Mouse (Mus musculus) heart, adult 2 months (tissue): ENCODE measurements around the gene Rfc2. TPM values are rescaled to one million over a fixed set of nuclear protein-coding genes. Genes with fewer than 3 reads are reported as not detected.

Experiments used
- DNase-seq, 2 experiments: peaks; one replicate each; pipeline ENCODE4 v3.0.0; 2021
- H3K27ac ChIP-seq: fragments of 200-600 bp; 2 replicates; pipeline ENCODE4 v1.8.1; 2022
- H3K27me3 ChIP-seq: fragments of 200-500 bp; 2 replicates; pipeline ENCODE4 v1.6.1; 2012; ENCODE audit warnings: mild to moderate bottlenecking, low read length, inconsistent platforms, mixed read lengths; ENCODE audit not compliant: control insufficient read depth, insufficient read depth
- H3K36me3 ChIP-seq: fragments of 200-500 bp; 2 replicates; pipeline ENCODE4 v1.6.1; 2012; ENCODE audit warnings: low read length, inconsistent platforms; ENCODE audit not compliant: control insufficient read depth, insufficient read depth
- H3K4me1 ChIP-seq: fragments of 200-500 bp; 2 replicates; pipeline ENCODE4 v1.6.1; 2011; ENCODE audit warnings: low read length; ENCODE audit not compliant: control insufficient read depth, insufficient read depth
- H3K4me3 ChIP-seq: fragments of 200-600 bp; 2 replicates; pipeline ENCODE4 v1.8.1; 2022
- H3K79me2 ChIP-seq: fragments of 200-500 bp; replicated peaks from 2 replicates; pipeline ENCODE4 v1.6.1; 2012; ENCODE audit warnings: mild to moderate bottlenecking, inconsistent platforms, low read length, moderate library complexity, mixed read lengths; ENCODE audit not compliant: control insufficient read depth, insufficient read depth
- H3K9ac ChIP-seq: fragments of 200-500 bp; 2 replicates; pipeline ENCODE4 v1.6.1; 2012; ENCODE audit warnings: low read depth, mild to moderate bottlenecking, control low read depth, inconsistent platforms, low read length, mixed read lengths
- CTCF ChIP-seq: fragments of 200-600 bp; IDR thresholded peaks from 2 replicates; pipeline ENCODE4 v1.8.1; 2022; ENCODE audit warnings: antibody characterized with exemption, mild to moderate bottlenecking, moderate library complexity
- EP300 ChIP-seq: fragments of 200-500 bp; IDR thresholded peaks from 2 replicates; pipeline ENCODE4 v1.6.1; 2011; ENCODE audit warnings: low read depth, low read length, control low read depth; ENCODE audit not compliant: insufficient read depth
- POLR2A ChIP-seq: fragments of 200-500 bp; IDR thresholded peaks from 2 replicates; pipeline ENCODE4 v1.6.1; 2011; ENCODE audit warnings: mild to moderate bottlenecking, low read depth, low read length, control low read depth; ENCODE audit not compliant: insufficient read depth
- WGBS: fragments of 180-500 bp; shearing (Covaris S2); methylation state at CpG from one replicate; pipeline ENCODE4 v1.1.7; 2018; 5-methylcytosine and 5-hydroxymethylcytosine counted together
- intact Hi-C: fragments of 180-260 bp; cut with DNase I; formaldehyde crosslinking; loops from one replicate; pipeline ENCODE4 v1.15.1; 2025
- polyA plus RNA-seq: library from polyadenylated mRNA; depleted of rRNA; stranded (reverse); fragments of >200 nt; gene quantifications from 2 replicates; pipeline ENCODE4 v1.2.3, GENCODE M21; 2012
- total RNA-seq, 2 experiments: library from RNA; stranded (reverse); gene quantifications; 2 replicates each; pipeline ENCODE4 v1.2.3; 2021

Rfc2 gene
- total and polyA plus RNA-seq, 3 experiments = 21.0 to 32.5 (median 24.6) TPM

GRCm38 (mm10) chr5:134614802-134615201 is 33.6 kb downstream of the Rfc2 start, which contains the start of gene Lat2:
Gene Lat2, minus strand, starts transcription at chr5:134615025.
- TF ChIP-seq CTCF = no peak
- TF ChIP-seq POLR2A = 0 out of 2 replicates have a peak, but pooled peaks have one; percentile 24
- Histone ChIP-seq H3K9ac (no peak within 1 kb of the TSS), H3K4me1 (peaks cover 2% of the 10 kb centered on the region; the same call in 1 of the 2 replicates), H3K36me3 (no peaks in the 10 kb centered on the region), H3K27me3 (no peaks in the 10 kb centered on the region), H3K4me3 (no peak within 1 kb of the TSS), H3K79me2 (no peaks in the 10 kb centered on the region), H3K27ac (no peak within 1 kb of the TSS)
- intact Hi-C loops = loop anchor here (5.0 to 10.0 kb wide), 2 partner anchors 87 to 290 kb away; partner anchors contain the start of gene Tmem270
- WGBS = 68% methylated on average over 7 of the region's 7 CpGs
- DNase-seq = peak in 1 of 2 experiments; percentile 36

DNA sequence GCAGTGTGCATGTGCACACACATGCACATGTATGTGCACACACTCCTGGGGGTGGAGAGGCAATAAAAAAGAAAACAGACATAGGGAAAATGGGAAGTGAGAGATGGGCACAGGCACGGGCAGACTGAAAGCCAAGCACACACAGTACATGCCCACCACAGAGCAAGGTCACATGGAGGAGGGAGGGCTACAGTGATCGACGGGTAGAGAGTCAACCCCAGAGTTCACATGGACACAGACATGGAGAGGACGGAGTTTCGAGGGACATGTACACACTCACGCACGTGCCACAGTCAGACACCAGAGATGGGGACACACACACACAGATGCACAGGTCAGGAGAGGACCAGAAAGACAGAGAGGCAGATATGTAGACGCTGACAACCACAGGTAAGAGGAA is 34.2 kb downstream of the Rfc2 start:
- H3K27ac ChIP-seq = no peak overlapping the region
- H3K9ac ChIP-seq = no peak overlapping the region
- intact Hi-C loops = loop anchor here (5.0 to 10.0 kb wide), 2 partner anchors 87 to 289 kb away; partner anchors contain the start of gene Tmem270
- no peak for TF ChIP-seq POLR2A
- H3K4me1 ChIP-seq = peaks cover 2% of the 10 kb centered on the region; the same call in 1 of the 2 replicates
- DNase-seq = no peak
- no peaks in the 10 kb centered on the region for H3K36me3 ChIP-seq
- H3K27me3 ChIP-seq = no peaks in the 10 kb centered on the region
- no peak overlapping the region for H3K4me3 ChIP-seq
- WGBS = 77% methylated on average over 8 of the region's 8 CpGs
- H3K79me2 ChIP-seq = no peaks in the 10 kb centered on the region

DNA sequence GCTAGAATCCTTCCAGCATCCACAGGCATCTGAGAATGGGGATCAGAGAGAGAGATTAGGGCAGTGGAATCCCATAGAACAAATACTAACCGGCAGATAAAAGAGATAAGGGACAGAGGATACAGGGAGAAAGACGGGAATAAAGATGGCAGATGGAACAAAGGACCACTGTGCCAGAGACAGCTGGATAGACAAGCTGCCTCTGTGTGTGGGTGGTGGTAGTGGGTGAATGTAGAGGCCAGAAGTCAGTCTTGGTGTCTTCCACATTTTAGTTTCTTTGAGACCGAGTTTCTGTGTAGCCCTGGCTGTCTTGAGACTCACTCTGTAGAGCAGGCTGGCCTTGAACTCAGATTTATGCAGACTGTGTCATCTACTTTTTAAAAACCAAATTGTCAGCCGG is 34.6 kb downstream of the Rfc2 start:
- no peak for TF ChIP-seq CTCF
- no peak for TF ChIP-seq POLR2A
- no peak for TF ChIP-seq EP300
- intact Hi-C loops = loop anchor here (5.0 to 10.0 kb wide), 2 partner anchors 87 to 289 kb away; partner anchors contain the start of gene Tmem270
- WGBS = 59% methylated on average over 4 of the region's 4 CpGs
- Histone ChIP-seq H3K36me3 (no peaks in the 10 kb centered on the region), H3K9ac (no peak overlapping the region), H3K4me3 (no peak overlapping the region), H3K27me3 (no peaks in the 10 kb centered on the region), H3K27ac (no peak overlapping the region), H3K4me1 (peaks cover 2% of the 10 kb centered on the region; the same call in 1 of the 2 replicates), H3K79me2 (no peaks in the 10 kb centered on the region)
- DNase-seq = no peak

DNA sequence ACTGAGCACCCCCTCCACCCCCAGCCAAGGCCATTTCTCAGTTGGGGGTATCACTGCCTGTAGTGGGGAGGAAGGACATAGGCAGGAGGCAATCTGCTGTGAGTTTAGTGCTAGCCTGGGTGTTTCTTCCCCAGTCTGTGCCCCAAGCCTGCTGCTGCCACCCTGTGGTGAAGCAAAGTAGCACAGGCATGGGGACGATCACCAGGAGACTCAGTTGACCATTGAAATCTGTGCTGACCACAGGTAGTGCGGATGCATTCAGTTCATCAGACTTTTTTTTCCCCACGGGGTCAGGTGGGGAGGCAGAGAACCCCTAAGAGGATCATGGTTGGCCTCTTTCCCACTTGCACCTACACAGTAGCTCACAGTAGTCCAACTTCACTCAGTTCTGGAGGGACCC is 35.9 kb downstream of the Rfc2 start:
- Histone ChIP-seq H3K4me3 (no peak overlapping the region), H3K27me3 (no peaks in the 10 kb centered on the region), H3K79me2 (no peaks in the 10 kb centered on the region), H3K4me1 (peaks cover 2% of the 10 kb centered on the region; the same call in 1 of the 2 replicates), H3K9ac (no peak overlapping the region), H3K27ac (no peak overlapping the region), H3K36me3 (no peaks in the 10 kb centered on the region)
- TF ChIP-seq CTCF = peak; percentile 97; the same call in 1 of the 2 replicates
- TF ChIP-seq EP300 = peak; percentile 82
- TF ChIP-seq POLR2A = no peak
- peak; percentile 69 to 83 for DNase-seq
- 63% methylated on average over 3 of the region's 3 CpGs for WGBS
- intact Hi-C loops = loop anchor here (1.0 to 10.0 kb wide), 4 partner anchors 85 to 288 kb away; partner anchors contain the start of gene Tmem270

GRCm38 (mm10) chr5:134620457-134620856 is 39.3 kb downstream of the Rfc2 start:
- H3K4me3 ChIP-seq = no peak overlapping the region
- H3K4me1 ChIP-seq = peaks cover 1% of the 10 kb centered on the region; the same call in 1 of the 2 replicates
- no peaks in the 10 kb centered on the region for H3K27me3 ChIP-seq
- H3K79me2 ChIP-seq = no peaks in the 10 kb centered on the region
- H3K27ac ChIP-seq = no peak overlapping the region
- 74% methylated on average over 9 of the region's 9 CpGs for WGBS
- intact Hi-C loops = no loop called here
- TF ChIP-seq POLR2A = no peak
- TF ChIP-seq EP300 = no peak
- TF ChIP-seq CTCF = no peak
- DNase-seq = no peak
- H3K9ac ChIP-seq = no peak overlapping the region
- no peaks in the 10 kb centered on the region for H3K36me3 ChIP-seq

GRCm38 (mm10) chr5:134621099-134621640 is 40.0 kb downstream of the Rfc2 start:
- Histone ChIP-seq H3K27ac (no peak overlapping the region), H3K27me3 (no peaks in the 10 kb centered on the region), H3K4me3 (no peak overlapping the region), H3K36me3 (no peaks in the 10 kb centered on the region), H3K9ac (no peak overlapping the region), H3K79me2 (no peaks in the 10 kb centered on the region), H3K4me1 (no peaks in the 10 kb centered on the region)
- no peak for DNase-seq
- TF ChIP-seq EP300 (no peak), POLR2A (no peak), CTCF (no peak)
- intact Hi-C loops = no loop called here
- 84% methylated on average over 16 of the region's 16 CpGs for WGBS
